8 mouse cellular contexts compared by ENCODE assay signal in the genomic region with DNA sequence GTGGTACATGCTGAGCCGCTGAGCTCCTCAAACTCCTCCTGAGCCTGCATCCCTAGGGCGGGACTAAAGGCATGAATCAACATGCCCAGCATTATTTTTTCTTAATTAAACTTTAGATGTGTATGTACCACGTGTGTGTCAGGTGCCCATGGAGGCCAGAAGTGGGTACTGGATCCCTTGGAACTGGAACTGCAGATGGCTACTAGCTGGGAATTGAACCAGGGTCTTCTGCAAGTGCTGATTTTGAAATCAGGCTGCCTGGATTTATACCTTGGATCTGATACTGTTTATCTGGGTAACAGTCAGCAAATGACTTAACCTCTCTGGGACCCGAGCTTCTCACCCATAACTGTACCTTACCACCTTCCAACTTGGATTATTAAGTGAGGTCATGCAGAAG. TPM values are rescaled to one million over a fixed set of nuclear protein-coding genes. Genes with fewer than 3 reads are reported as not detected.
DNase-seq lines count a peak whose midpoint lies in the region; ATAC-seq and TF ChIP-seq lines count a peak whose summit lies in the region.

No protein-coding gene starts in this region.

- TF ChIP-seq POLR2A in heart, adult 2 months (IDR thresholded peaks at IDR 0.05; ENCODE audit: insufficient read depth, low read depth, low read length), result no peak
- TF ChIP-seq POLR2A in cortical plate, adult 2 months (IDR thresholded peaks at IDR 0.05; ENCODE audit: extremely low read depth, insufficient read depth, low read length), result no peak

- TF ChIP-seq CTCF in heart, adult 2 months (IDR thresholded peaks at IDR 0.05), result no peak
- TF ChIP-seq CTCF in cortical plate, adult 2 months (IDR thresholded peaks at IDR 0.05; ENCODE audit: extremely low read depth, insufficient read depth, low read length), result no peak

- H3K4me1 ChIP-seq in heart, embryonic 16.5 days (ENCODE audit: control insufficient read depth, insufficient read depth, low read length), result peaks cover 23% of the 10 kb centered on the region
- H3K4me1 ChIP-seq in heart, adult 2 months (ENCODE audit: control insufficient read depth, insufficient read depth, low read length), result peaks cover 2% of the 10 kb centered on the region
- 0 out of 2 replicates have a peak, but pooled peaks cover 2% of the 10 kb centered on the region for H3K4me1 ChIP-seq in cortical plate, adult 2 months (ENCODE audit: control insufficient read depth, insufficient read depth, low read length)
- H3K4me1 ChIP-seq in intestine, embryonic 15.5 days (replicated peaks), result peaks cover 17% of the 10 kb centered on the region
- peaks cover 30% of the 10 kb centered on the region for H3K4me1 ChIP-seq in midbrain, embryonic 16.5 days (ENCODE audit: control insufficient read depth, insufficient read depth, low read length)

- no peak for ATAC-seq in heart, embryonic 16.5 days (replicated peaks; ENCODE audit: extremely low read depth, insufficient read depth, low FRiP score)
- ATAC-seq in intestine, embryonic 15.5 days, result no peak
- no peak for ATAC-seq in midbrain, embryonic 16.5 days
- ATAC-seq in megakaryocyte-erythroid progenitor cell, adult 5-6 weeks (replicated peaks; ENCODE audit: low FRiP score, low TSS enrichment, poor library complexity, severe bottlenecking), result no peak

- intact Hi-C loops in heart, adult 2 months (cut with DNase I), result loop anchor here (5.0 kb wide), 2 partner anchors 80 to 95 kb away; a partner anchor contains a TSS

- H3K27ac ChIP-seq in heart, embryonic 16.5 days (ENCODE audit: low read length), result no peak overlapping the region
- H3K27ac ChIP-seq in heart, adult 2 months, result no peak overlapping the region; the same call in 1 of the 2 replicates
- H3K27ac ChIP-seq in cortical plate, adult 2 months (ENCODE audit: insufficient read depth, low read length), result no peak overlapping the region
- H3K27ac ChIP-seq in intestine, embryonic 15.5 days, result peak overlapping the region; percentile 99
- no peak overlapping the region for H3K27ac ChIP-seq in midbrain, embryonic 16.5 days (ENCODE audit: low read length)

- peaks cover 27% of the 10 kb centered on the region for H3K36me3 ChIP-seq in heart, embryonic 16.5 days (ENCODE audit: control insufficient read depth, insufficient read depth)
- H3K36me3 ChIP-seq in heart, adult 2 months (ENCODE audit: control insufficient read depth, insufficient read depth, low read length), result peaks cover 31% of the 10 kb centered on the region
- peaks cover 16% of the 10 kb centered on the region for H3K36me3 ChIP-seq in intestine, embryonic 15.5 days
- H3K36me3 ChIP-seq in midbrain, embryonic 16.5 days (ENCODE audit: control insufficient read depth, insufficient read depth, low read length), result peaks cover 19% of the 10 kb centered on the region

- peak overlapping the region; percentile 74 for H3K4me2 ChIP-seq in heart, embryonic 16.5 days (ENCODE audit: low read depth, low read length)
- peak overlapping the region; percentile 60 for H3K4me2 ChIP-seq in intestine, embryonic 15.5 days (replicated peaks)
- peak overlapping the region; percentile 60 for H3K4me2 ChIP-seq in midbrain, embryonic 16.5 days (ENCODE audit: low read length)

- no peak for DNase-seq in heart, adult 2 months
- no peak for DNase-seq in spleen, postnatal 10 days (ENCODE audit: low spot score in 2 of 2)
- DNase-seq in urinary bladder, postnatal 4 days (ENCODE audit: low spot score in 2 of 2), result no peak

- no peak for TF ChIP-seq EP300 in heart, adult 2 months (IDR thresholded peaks at IDR 0.05; ENCODE audit: insufficient read depth, low read depth, low read length)

- 50% methylated on average over 4 of the region's 4 CpGs for WGBS in heart, embryonic 16.5 days
- WGBS in heart, adult 2 months, result 61% methylated on average over 4 of the region's 4 CpGs
- 55% methylated on average over 4 of the region's 4 CpGs for WGBS in intestine, embryonic 15.5 days
- WGBS in midbrain, embryonic 16.5 days, result 69% methylated on average over 4 of the region's 4 CpGs

- no peaks in the 10 kb centered on the region for H3K9me3 ChIP-seq in heart, embryonic 16.5 days (replicated peaks; ENCODE audit: control insufficient read depth, low read length)
- no peaks in the 10 kb centered on the region for H3K9me3 ChIP-seq in intestine, embryonic 15.5 days
- H3K9me3 ChIP-seq in midbrain, embryonic 16.5 days (replicated peaks; ENCODE audit: control insufficient read depth, low read length, poor library complexity, severe bottlenecking), result no peaks in the 10 kb centered on the region

- H3K79me2 ChIP-seq in heart, adult 2 months (replicated peaks; ENCODE audit: control insufficient read depth, insufficient read depth, low read length), result no peaks in the 10 kb centered on the region; the same call in 1 of the 2 replicates

- peak overlapping the region; percentile 76 for H3K4me3 ChIP-seq in heart, embryonic 16.5 days (ENCODE audit: low read length)
- H3K4me3 ChIP-seq in heart, adult 2 months, result no peak overlapping the region
- H3K4me3 ChIP-seq in cortical plate, adult 2 months (ENCODE audit: insufficient read depth, low read length), result peak overlapping the region; percentile 86
- peak overlapping the region; percentile 66 for H3K4me3 ChIP-seq in intestine, embryonic 15.5 days (replicated peaks)
- H3K4me3 ChIP-seq in midbrain, embryonic 16.5 days (ENCODE audit: low read depth, low read length), result peak overlapping the region; percentile 78

- peak overlapping the region; percentile 87 for H3K9ac ChIP-seq in heart, embryonic 16.5 days (ENCODE audit: low read length)
- H3K9ac ChIP-seq in heart, adult 2 months (ENCODE audit: low read depth, low read length), result no peak overlapping the region
- H3K9ac ChIP-seq in intestine, embryonic 15.5 days, result peak overlapping the region; percentile 91
- H3K9ac ChIP-seq in midbrain, embryonic 16.5 days (ENCODE audit: low read depth, low read length), result peak overlapping the region; percentile 93

- no peaks in the 10 kb centered on the region for H3K27me3 ChIP-seq in heart, embryonic 16.5 days (ENCODE audit: control insufficient read depth, insufficient read depth, low read length)
- H3K27me3 ChIP-seq in heart, adult 2 months (ENCODE audit: control insufficient read depth, insufficient read depth, low read length), result no peaks in the 10 kb centered on the region
- no peaks in the 10 kb centered on the region for H3K27me3 ChIP-seq in intestine, embryonic 15.5 days (replicated peaks)
- H3K27me3 ChIP-seq in midbrain, embryonic 16.5 days (ENCODE audit: control insufficient read depth, insufficient read depth, low read depth, low read length), result no peaks in the 10 kb centered on the region

RNA-seq across cellular contexts. Expression of a gene that starts 1.1 kb away (rescaled TPM):
- 66.4 and 68.8 TPM in 2 replicates for polyA plus RNA-seq in heart, embryonic 16.5 days (2015; fragmentation: Nextera tagmentation; extraction: Ambion mirVana)
- total RNA-seq in heart, adult 2 months (2021), result 10 to 100 TPM; 41.0 to 42.2 TPM
- polyA plus RNA-seq in heart, adult 2 months (2012; rRNA removed), result 60.9 and 61.1 TPM in 2 replicates
- 200 TPM in 2 replicates for polyA plus RNA-seq in cortical plate, adult 2 months (2012; rRNA removed)
- 161 and 163 TPM in 2 replicates for polyA plus RNA-seq in intestine, embryonic 15.5 days (2015; fragmentation: Nextera tagmentation; extraction: Ambion mirVana)
- 176 and 182 TPM in 2 replicates for polyA plus RNA-seq in midbrain, embryonic 16.5 days (2015; fragmentation: Nextera tagmentation; extraction: Ambion mirVana)
- 67.5 and 74.7 TPM in 2 replicates for total RNA-seq in megakaryocyte-erythroid progenitor cell, adult 5-6 weeks (2014; fragmentation: Nextera tagmentation)
- total RNA-seq in megakaryocyte-erythroid progenitor cell, adult 5-6 weeks (2017), result 70.1 and 93.9 TPM in 2 replicates

RNA-seq across cellular contexts. Expression of a gene that starts 13.6 kb away (rescaled TPM):
- polyA plus RNA-seq in heart, embryonic 16.5 days (2015; fragmentation: Nextera tagmentation; extraction: Ambion mirVana), result 53.5 and 54.9 TPM in 2 replicates
- total RNA-seq in heart, adult 2 months (2021), result 10 to 100 TPM; 18.7 to 19.2 TPM
- polyA plus RNA-seq in heart, adult 2 months (2012; rRNA removed), result 15.7 and 18.2 TPM in 2 replicates
- 50.2 and 51.3 TPM in 2 replicates for polyA plus RNA-seq in cortical plate, adult 2 months (2012; rRNA removed)
- 77.3 and 88.5 TPM in 2 replicates for polyA plus RNA-seq in intestine, embryonic 15.5 days (2015; fragmentation: Nextera tagmentation; extraction: Ambion mirVana)
- polyA plus RNA-seq in midbrain, embryonic 16.5 days (2015; fragmentation: Nextera tagmentation; extraction: Ambion mirVana), result 93.1 and 95.9 TPM in 2 replicates
- total RNA-seq in megakaryocyte-erythroid progenitor cell, adult 5-6 weeks (2014; fragmentation: Nextera tagmentation), result 193 and 207 TPM in 2 replicates
- 142 TPM in 2 replicates for total RNA-seq in megakaryocyte-erythroid progenitor cell, adult 5-6 weeks (2017)

RNA-seq across cellular contexts. Expression of a gene that starts 18.5 kb away (rescaled TPM):
- polyA plus RNA-seq in heart, embryonic 16.5 days (2015; fragmentation: Nextera tagmentation; extraction: Ambion mirVana), result 0.63 and 0.74 TPM in 2 replicates
- total RNA-seq in heart, adult 2 months (2021), result under 1 TPM in 1 of 2 experiments, not detected in 1; 0.57 TPM
- 0.62 and 1.3 TPM in 2 replicates for polyA plus RNA-seq in heart, adult 2 months (2012; rRNA removed)
- polyA plus RNA-seq in cortical plate, adult 2 months (2012; rRNA removed), result 0.59 TPM in 1 of 2 replicates, not detected in the other
- 1.8 TPM in 2 replicates for polyA plus RNA-seq in intestine, embryonic 15.5 days (2015; fragmentation: Nextera tagmentation; extraction: Ambion mirVana)
- polyA plus RNA-seq in midbrain, embryonic 16.5 days (2015; fragmentation: Nextera tagmentation; extraction: Ambion mirVana), result 1.2 and 1.8 TPM in 2 replicates
- total RNA-seq in megakaryocyte-erythroid progenitor cell, adult 5-6 weeks (2014; fragmentation: Nextera tagmentation), result 2.0 TPM in 1 of 2 replicates, not detected in the other
- total RNA-seq in megakaryocyte-erythroid progenitor cell, adult 5-6 weeks (2017), result 3.8 and 6.5 TPM in 2 replicates

RNA-seq across cellular contexts. Expression of a gene that starts 19.2 kb away (rescaled TPM):
- 91.5 and 91.7 TPM in 2 replicates for polyA plus RNA-seq in heart, embryonic 16.5 days (2015; fragmentation: Nextera tagmentation; extraction: Ambion mirVana)
- 10 to 100 TPM; 23.8 to 25.3 TPM for total RNA-seq in heart, adult 2 months (2021)
- polyA plus RNA-seq in heart, adult 2 months (2012; rRNA removed), result 33.4 and 49.3 TPM in 2 replicates
- polyA plus RNA-seq in cortical plate, adult 2 months (2012; rRNA removed), result 106 and 109 TPM in 2 replicates
- 119 and 121 TPM in 2 replicates for polyA plus RNA-seq in intestine, embryonic 15.5 days (2015; fragmentation: Nextera tagmentation; extraction: Ambion mirVana)
- polyA plus RNA-seq in midbrain, embryonic 16.5 days (2015; fragmentation: Nextera tagmentation; extraction: Ambion mirVana), result 122 and 123 TPM in 2 replicates
- total RNA-seq in megakaryocyte-erythroid progenitor cell, adult 5-6 weeks (2014; fragmentation: Nextera tagmentation), result 74.7 and 80.4 TPM in 2 replicates
- 35.5 and 43.5 TPM in 2 replicates for total RNA-seq in megakaryocyte-erythroid progenitor cell, adult 5-6 weeks (2017)

RNA-seq across cellular contexts. Expression of a gene that starts 34.9 kb away (rescaled TPM):
- 134 and 145 TPM in 2 replicates for polyA plus RNA-seq in heart, embryonic 16.5 days (2015; fragmentation: Nextera tagmentation; extraction: Ambion mirVana)
- total RNA-seq in heart, adult 2 months (2021), result 10 to 100 TPM; 35.5 to 41.8 TPM
- polyA plus RNA-seq in heart, adult 2 months (2012; rRNA removed), result 66.5 and 93.2 TPM in 2 replicates
- polyA plus RNA-seq in cortical plate, adult 2 months (2012; rRNA removed), result 121 and 127 TPM in 2 replicates
- polyA plus RNA-seq in intestine, embryonic 15.5 days (2015; fragmentation: Nextera tagmentation; extraction: Ambion mirVana), result 143 and 146 TPM in 2 replicates
- 146 and 169 TPM in 2 replicates for polyA plus RNA-seq in midbrain, embryonic 16.5 days (2015; fragmentation: Nextera tagmentation; extraction: Ambion mirVana)
- total RNA-seq in megakaryocyte-erythroid progenitor cell, adult 5-6 weeks (2014; fragmentation: Nextera tagmentation), result 365 and 530 TPM in 2 replicates
- total RNA-seq in megakaryocyte-erythroid progenitor cell, adult 5-6 weeks (2017), result 100 and 161 TPM in 2 replicates
